Mouse (Mus musculus) telencephalon, adult 2 months (tissue): ENCODE results near the gene 1700067K01Rik.

Experiments used
- DNase-seq: peaks from one replicate; pipeline ENCODE4 v3.0.0-alpha.2; 2011; ENCODE audit warnings: low read depth, low spot score

1700067K01Rik gene

GRCm38 (mm10) chr8:84011705-84012498, 10.6 kb downstream of the 1700067K01Rik start, which contains the start of gene 2210011C24Rik:
Gene 2210011C24Rik, minus strand, starts transcription at chr8:84012171.
- DNase-seq = no peak

- DNase-seq = no peak
These were observed 11.3 kb downstream of the 1700067K01Rik start for GRCm38 (mm10) chr8:84012499-84013165.

- DNase-seq = no peak
These were observed 14.5 kb downstream of the 1700067K01Rik start for GRCm38 (mm10) chr8:84015833-84016232.

- DNase-seq = no peak
These were observed 18.4 kb downstream of the 1700067K01Rik start for GRCm38 (mm10) chr8:84019738-84020137.

- DNase-seq = no peak
These were observed 19.8 kb downstream of the 1700067K01Rik start, which contains the start of gene Palm3 for GRCm38 (mm10) chr8:84021096-84021495. Gene Palm3, plus strand, starts transcription at chr8:84021471.

- no peak for DNase-seq
These were observed 20.3 kb downstream of the 1700067K01Rik start for GRCm38 (mm10) chr8:84021569-84021968.

GRCm38 (mm10) chr8:84023085-84023484, 21.8 kb downstream of the 1700067K01Rik start:
- DNase-seq = no peak

- DNase-seq = no peak
These were observed 22.3 kb downstream of the 1700067K01Rik start for GRCm38 (mm10) chr8:84023631-84024030.

- no peak for DNase-seq
These were observed 22.9 kb downstream of the 1700067K01Rik start for GRCm38 (mm10) chr8:84024171-84024570.

- DNase-seq = no peak
These were observed 24.6 kb downstream of the 1700067K01Rik start for GRCm38 (mm10) chr8:84025863-84026262.

- no peak for DNase-seq
These were observed 26.1 kb downstream of the 1700067K01Rik start for GRCm38 (mm10) chr8:84027449-84027848.

- DNase-seq = no peak
These were observed 28.0 kb downstream of the 1700067K01Rik start for GRCm38 (mm10) chr8:84029272-84029671.

- DNase-seq = no peak
These were observed 31.5 kb downstream of the 1700067K01Rik start for GRCm38 (mm10) chr8:84032777-84033176.

GRCm38 (mm10) chr8:84038015-84038414, 36.7 kb downstream of the 1700067K01Rik start:
- no peak for DNase-seq

- peak; percentile 22 for DNase-seq
These were observed 37.7 kb downstream of the 1700067K01Rik start for GRCm38 (mm10) chr8:84039050-84039449.

GRCm38 (mm10) chr8:84042066-84042947, 41.0 kb downstream of the 1700067K01Rik start, which contains the start of gene Il27ra:
Gene Il27ra, minus strand, starts transcription at chr8:84042589.
- no peak for DNase-seq

GRCm38 (mm10) chr8:84042948-84043342, 41.6 kb downstream of the 1700067K01Rik start:
- no peak for DNase-seq

GRCm38 (mm10) chr8:84044103-84044502, 42.8 kb downstream of the 1700067K01Rik start:
- DNase-seq = no peak

GRCm38 (mm10) chr8:84044900-84045299, 43.6 kb downstream of the 1700067K01Rik start, which contains the start of gene Rln3:
Gene Rln3, minus strand, starts transcription at chr8:84045000.
- DNase-seq = no peak

- no peak for DNase-seq
These were observed 45.2 kb downstream of the 1700067K01Rik start for GRCm38 (mm10) chr8:84046505-84046904.

- no peak for DNase-seq
These were observed 46.9 kb downstream of the 1700067K01Rik start for GRCm38 (mm10) chr8:84048171-84048570.

- DNase-seq = no peak
These were observed 51.4 kb downstream of the 1700067K01Rik start for GRCm38 (mm10) chr8:84052746-84053145.
